Mouse (Mus musculus) skeletal muscle tissue, postnatal 0 days (tissue): Measurements from ENCODE around the gene Nphs2. TPM values are rescaled to one million over a fixed set of nuclear protein-coding genes. Genes with fewer than 3 reads are reported as not detected.

ENCODE experiments used
- polyA plus RNA-seq: library from polyadenylated mRNA; unstranded; fragments of >200 nt; fragmentation: Nextera tagmentation; extraction: Ambion mirVana; gene quantifications from 2 replicates; pipeline ENCODE4 v1.2.1, GENCODE M21; 2015

Nphs2 gene
- polyA plus RNA-seq, result 0.08 and 0.13 TPM in 2 replicates

DNA sequence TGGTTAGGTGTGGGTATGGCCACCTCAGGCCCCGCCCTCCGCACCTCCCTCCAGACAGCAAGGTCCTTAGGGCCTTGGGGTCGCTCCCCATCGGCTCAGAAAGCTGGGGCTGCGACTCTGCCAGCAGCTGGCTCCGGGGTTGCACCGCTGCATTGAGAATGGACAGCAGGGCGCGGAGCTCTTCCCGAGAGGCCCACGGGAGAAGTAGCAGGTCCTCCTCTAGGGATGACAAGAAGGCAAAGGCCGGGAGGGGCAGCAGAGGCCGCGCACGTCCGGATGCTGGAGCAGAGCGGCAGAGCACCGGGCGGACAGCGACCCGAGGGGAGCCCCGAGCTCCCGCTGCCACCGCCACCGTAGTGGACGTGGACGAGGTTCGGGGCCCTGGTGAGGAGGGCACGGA is at the start of gene Nphs2:
Gene Nphs2, plus strand, starts transcription at position 98 of the 400 bp plus-strand sequence.

DNA sequence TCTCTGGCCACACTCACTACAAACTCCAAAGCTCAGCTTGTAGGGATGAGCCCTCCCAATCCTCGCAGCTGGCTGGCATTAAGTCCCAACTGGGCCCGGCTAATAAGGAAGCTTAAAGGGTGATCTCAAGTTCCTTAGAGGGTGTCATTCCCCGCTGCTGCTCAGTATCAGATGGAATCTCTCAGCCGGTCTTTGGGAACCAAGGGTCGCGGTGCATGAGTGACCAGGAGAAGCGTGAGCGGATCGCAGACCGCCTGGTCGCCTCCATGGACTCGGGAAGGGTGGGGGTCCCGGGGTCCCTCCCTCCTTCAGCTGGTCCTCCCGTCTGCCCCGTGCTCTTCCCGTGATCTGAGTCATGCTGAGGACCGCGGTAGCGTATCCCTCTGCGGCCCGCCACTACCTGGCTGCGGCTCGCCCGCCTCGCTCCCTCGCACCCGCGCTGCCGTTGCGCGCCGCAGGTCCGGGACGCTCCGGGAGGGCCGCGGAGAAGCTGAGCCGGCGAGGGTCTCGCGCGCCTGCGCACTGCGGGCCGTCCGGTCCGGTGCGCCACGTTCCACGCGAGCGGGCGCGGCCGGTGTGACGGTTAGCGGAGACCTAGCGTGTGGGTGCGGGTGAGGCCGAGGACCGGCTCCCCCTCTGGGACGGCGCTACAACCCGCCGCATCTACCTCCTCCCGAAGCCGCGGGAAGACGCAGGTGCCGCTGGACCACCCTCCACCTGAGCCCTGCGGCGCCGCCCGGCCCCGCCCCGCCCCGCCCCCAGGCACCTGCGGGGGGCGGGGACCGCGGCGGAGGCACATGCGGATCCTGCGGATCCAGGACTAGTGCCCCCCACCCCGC is 7.4 kb upstream of the Nphs2 start, which contains the start of gene Tdrd5:
Gene Tdrd5, minus strand, starts transcription at position 754 of the 839 bp plus-strand sequence.

DNA sequence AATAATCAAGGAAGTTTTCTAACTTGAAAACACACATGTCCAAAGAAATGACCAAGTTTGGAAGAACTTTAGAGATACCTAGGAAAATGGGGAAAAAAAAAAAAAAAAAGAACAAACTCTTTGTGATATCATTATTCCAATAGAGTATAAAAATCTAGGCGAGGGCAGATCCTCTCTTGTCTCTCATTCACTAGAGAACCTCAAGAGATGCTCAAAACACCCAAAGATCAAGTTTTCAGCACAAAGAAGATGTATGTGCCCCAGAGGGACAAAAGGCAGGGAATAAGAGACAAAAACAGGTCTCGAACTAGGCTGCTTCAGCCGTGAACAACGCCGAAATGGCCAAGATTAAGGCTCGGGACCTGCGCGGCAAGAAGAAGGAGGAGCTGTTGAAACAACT is 55.2 kb downstream of the Nphs2 start, which contains the start of gene Gm2000:
Gene Gm2000, plus strand, starts transcription at position 301 of the 400 bp plus-strand sequence.

Other genes with a start within 250 kb of the Nphs2 start
- gene Fam163a, start 105.7 kb upstream of the Nphs2 start, polyA plus RNA-seq, result 0.04 and 0.12 TPM in 2 replicates
- 0.08 and 0.15 TPM in 2 replicates for gene Tdrd5, start 7.1 kb upstream of the Nphs2 start, polyA plus RNA-seq
- 537 and 614 TPM in 2 replicates for gene Gm2000, start 55.3 kb downstream of the Nphs2 start, polyA plus RNA-seq
- gene Axdnd1, start 110.4 kb downstream of the Nphs2 start, polyA plus RNA-seq, result 0.10 and 0.48 TPM in 2 replicates
- 8.0 and 10.4 TPM in 2 replicates for gene Soat1, start 163.6 kb downstream of the Nphs2 start, polyA plus RNA-seq
- 0.37 and 0.48 TPM in 2 replicates for gene Gm10031, start 213.3 kb downstream of the Nphs2 start, polyA plus RNA-seq
- 1.6 and 1.9 TPM in 2 replicates for gene Abl2, start 248.1 kb downstream of the Nphs2 start, polyA plus RNA-seq